Mouse (Mus musculus): ENCODE data around the gene 3110009E18Rik.

The 3110009E18Rik gene

GRCm38 (mm10) chr1:120101227-120101609, 19.8 kb upstream of the 3110009E18Rik start:
- DNase-seq (ENCODE audit: low read depth, low spot score), result no peak

DNA sequence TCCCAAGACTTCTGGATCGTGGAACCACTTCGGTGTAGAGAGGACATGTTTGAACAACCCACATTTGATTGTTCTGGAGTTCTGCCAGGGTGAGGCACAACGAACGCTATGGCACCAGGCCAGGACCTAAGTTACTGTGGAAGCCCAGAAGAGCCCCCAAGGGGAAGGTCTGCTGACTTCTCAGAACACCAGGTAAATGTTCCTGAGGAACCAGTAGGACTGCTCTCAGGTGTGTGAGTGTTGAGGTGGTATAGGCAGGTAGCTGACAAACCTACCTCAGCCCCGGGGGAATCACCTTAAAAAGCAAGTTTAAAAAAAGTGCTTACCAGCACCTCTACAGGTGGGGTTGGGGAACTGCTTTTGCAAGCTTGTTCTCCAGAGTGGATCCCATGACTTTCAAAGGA, 15.4 kb upstream of the 3110009E18Rik start:
- DNase-seq (ENCODE audit: low read depth, low spot score), result no peak

GRCm38 (mm10) chr1:120109741-120110432, 11.1 kb upstream of the 3110009E18Rik start:
- DNase-seq (ENCODE audit: low read depth, low spot score), result no peak

DNA sequence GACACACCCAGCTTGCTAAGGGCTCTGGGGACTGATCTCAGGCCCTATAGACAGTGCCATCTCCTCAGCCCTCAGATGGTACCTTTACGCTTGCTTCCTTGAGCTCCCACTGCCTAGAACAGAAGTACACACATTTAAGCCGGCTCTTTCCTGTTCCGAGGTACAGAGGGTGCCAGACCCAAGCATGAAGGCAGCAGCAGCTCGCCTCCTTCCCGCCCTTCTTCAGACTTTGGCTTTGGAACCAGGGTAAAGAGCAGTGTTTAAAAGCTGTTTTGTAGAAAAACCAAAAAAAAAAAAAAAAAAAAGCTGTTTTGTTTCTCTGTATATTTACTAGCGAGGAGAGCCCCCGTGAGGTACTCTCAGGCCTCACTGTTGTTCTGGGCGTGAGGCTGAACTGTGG, 9.2 kb upstream of the 3110009E18Rik start:
- DNase-seq (ENCODE audit: low read depth, low spot score), result no peak

DNA sequence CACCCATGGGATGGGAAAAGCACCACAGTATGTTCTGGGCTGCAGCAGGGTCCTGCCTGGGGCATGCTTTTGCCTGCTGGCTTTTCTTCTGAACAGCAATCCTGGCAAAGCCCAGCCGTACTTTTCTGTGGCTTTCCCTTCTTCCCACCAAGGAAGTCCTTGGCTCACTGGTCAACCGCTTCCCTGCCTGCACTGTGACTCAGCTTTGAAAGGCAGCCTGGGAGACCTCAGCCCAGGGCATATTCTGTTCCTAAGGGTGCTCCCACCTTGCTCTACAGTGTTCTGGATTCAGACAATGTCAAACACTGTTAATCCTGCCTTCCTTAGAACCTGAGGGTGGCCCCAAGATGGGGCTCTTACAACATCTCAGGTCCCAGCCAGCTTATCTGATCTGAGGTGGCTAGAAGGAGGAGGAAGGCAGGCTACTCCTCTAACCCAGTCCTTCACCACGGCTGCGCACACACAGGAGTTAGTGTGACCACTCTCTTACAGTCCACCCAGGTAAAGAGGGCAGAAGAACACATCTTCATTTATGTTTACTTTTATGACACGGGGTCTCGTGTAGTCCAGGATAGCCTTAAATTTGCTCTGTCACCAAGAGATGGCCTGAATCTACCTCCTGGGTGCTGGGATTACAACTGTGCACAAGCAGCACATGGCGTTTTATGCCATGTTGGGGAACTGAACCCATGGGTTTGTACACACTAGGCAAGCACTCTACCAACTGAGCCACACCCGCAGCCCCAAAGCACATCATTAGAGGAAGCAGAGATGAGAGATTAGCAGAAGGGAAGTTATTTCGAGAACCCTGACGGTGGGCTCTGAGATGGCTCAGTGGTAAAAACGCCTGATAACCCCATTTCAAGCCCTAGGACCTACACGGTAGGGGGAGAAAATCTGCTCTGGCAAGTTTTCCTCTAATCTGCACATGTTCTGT, 8.5 kb upstream of the 3110009E18Rik start:
- no peak for DNase-seq (ENCODE audit: low read depth, low spot score)

GRCm38 (mm10) chr1:120115671-120116081, 5.3 kb upstream of the 3110009E18Rik start:
- DNase-seq (ENCODE audit: low read depth, low spot score), result no peak

DNA sequence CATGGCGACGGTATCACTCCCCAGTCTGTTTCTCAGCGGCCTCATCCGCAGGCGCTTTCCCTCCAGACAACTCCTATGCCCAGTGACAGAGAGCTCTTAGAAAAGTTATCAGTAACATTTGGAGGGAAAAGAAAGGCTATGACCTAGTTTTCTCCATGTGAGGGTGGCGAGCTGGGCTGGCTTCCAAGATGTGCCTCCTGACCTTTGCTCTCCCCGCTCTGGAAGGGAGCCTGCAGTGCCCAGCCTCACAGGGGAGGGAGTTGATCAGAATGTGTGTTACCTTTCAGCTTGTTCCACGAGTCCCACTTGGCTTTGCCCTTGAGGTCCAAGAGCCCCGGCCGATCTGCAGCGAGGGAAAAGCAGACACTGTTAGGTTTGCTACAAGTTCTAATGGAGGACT, 4.9 kb upstream of the 3110009E18Rik start:
- no peak for DNase-seq (ENCODE audit: low read depth, low spot score)

GRCm38 (mm10) chr1:120118854-120119253, 2.1 kb upstream of the 3110009E18Rik start:
- no peak for DNase-seq (ENCODE audit: low read depth, low spot score)

- DNase-seq (ENCODE audit: low read depth, low spot score), result no peak
Observed at GRCm38 (mm10) chr1:120119389-120119788, 1.6 kb upstream of the 3110009E18Rik start.

DNA sequence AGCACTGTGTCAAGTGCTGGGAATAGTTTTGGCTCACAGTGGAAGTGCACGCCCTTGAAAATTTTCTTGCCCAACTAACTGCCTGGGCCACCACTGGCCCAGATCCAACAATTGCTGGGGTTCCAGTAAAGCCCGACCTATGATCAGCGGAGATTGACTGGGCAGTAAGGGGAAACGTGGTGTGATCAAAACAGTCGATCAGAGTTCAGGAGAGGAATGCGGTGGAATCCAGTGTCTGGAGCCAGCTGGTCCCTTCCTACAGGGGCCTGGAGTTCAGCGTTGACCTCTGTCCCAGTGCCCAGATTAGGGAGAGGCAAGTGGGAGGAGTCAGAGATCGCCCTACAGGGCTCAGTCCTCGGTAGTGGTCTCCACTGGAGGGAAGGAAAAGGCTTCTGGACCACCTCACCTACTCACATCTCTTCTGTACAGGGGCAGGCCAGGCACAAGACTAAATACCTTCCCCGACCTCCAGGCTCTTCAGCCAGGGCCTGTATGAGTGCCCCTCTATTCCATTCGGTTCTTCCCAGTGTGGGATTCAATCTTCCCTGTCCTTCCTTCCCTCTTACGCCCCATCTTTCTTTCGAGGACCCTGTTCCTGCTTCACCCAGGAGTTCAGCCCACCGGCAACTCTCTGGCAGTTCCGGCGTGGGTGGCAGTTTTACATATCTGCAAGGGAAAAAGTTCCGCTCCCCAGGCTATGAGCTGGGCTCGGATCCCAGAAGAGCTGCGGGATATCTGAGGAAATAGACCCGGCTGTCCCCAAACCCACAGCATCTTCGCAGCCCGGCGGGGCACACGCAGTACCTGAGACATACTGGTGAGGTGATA, 632 bp upstream of the 3110009E18Rik start:
- DNase-seq (ENCODE audit: low read depth, low spot score), result peak; percentile 50

- no peak for DNase-seq (ENCODE audit: low read depth, low spot score)
Observed at GRCm38 (mm10) chr1:120121930-120122530, 1.0 kb downstream of the 3110009E18Rik start.

- no peak for DNase-seq (ENCODE audit: low read depth, low spot score)
Observed at GRCm38 (mm10) chr1:120122634-120123383, 1.8 kb downstream of the 3110009E18Rik start.

- no peak for DNase-seq (ENCODE audit: low read depth, low spot score)
Observed at GRCm38 (mm10) chr1:120124839-120125238, 3.9 kb downstream of the 3110009E18Rik start.

- no peak for DNase-seq (ENCODE audit: low read depth, low spot score)
Observed at GRCm38 (mm10) chr1:120125471-120125870, 4.5 kb downstream of the 3110009E18Rik start.

- no peak for DNase-seq (ENCODE audit: low read depth, low spot score)
Observed at GRCm38 (mm10) chr1:120126318-120126717, 5.3 kb downstream of the 3110009E18Rik start.

GRCm38 (mm10) chr1:120132376-120132775, 11.4 kb downstream of the 3110009E18Rik start:
- no peak for DNase-seq (ENCODE audit: low read depth, low spot score)

- no peak for DNase-seq (ENCODE audit: low read depth, low spot score)
Observed at GRCm38 (mm10) chr1:120135934-120136786, 15.2 kb downstream of the 3110009E18Rik start.

- peak; percentile 23 for DNase-seq (ENCODE audit: low read depth, low spot score)
Observed at GRCm38 (mm10) chr1:120138923-120139540, 18.0 kb downstream of the 3110009E18Rik start.

DNA sequence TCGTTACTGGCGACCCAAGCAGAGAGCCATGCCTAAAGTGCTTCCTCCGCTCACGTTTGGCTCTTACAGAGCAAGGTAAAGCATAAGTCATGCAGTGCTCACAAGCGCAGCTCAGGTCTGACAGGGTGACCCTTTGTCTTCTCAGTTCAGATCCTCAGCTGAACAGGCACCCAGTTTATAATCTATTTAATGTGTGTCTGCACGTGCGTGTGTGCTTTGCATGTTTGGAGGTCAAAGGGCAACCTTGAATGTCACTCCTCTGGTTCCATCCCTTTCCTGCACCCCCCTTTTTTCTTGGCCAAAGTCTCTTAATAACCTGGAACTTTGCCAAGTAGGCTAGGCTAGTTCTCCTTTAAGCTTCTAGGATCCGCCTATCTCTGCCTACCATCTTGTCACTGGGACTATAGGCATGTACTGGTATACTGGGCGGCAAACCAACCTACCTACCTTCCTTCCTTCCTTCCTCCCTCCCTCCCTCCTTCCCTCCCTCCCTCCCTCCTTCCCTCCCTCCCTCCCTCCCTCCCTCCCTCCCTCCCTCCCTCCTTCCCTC, 19.2 kb downstream of the 3110009E18Rik start:
- DNase-seq (ENCODE audit: low read depth, low spot score), result no peak
